Comparison of ENCODE assay signal across 8 mouse cellular contexts in the genomic region with DNA sequence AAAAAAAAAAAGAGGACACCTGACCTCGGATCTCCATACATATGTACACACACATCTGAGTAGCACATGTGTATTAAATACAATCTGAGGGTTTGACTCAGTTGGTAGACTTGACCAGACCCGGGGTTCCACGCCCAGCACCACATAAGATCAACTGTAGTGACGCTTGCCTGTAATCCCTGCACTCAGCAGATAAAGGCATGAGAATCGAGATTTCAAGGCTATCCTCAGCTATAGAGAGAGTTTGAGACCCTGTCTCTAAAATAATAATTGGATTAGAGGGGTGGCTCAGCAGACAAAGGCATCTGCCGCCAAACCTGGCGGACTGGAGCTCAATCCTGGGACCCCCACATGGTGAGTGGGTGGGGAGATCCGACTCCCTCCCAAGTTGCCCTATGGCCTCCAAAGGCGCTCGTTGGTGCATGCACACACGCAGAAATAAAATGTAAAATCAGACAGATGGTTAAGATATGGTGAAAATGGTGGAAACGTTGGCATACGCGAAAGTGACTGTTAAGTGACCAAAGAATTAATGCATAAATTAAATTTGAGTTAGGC. TPM values are rescaled to one million over a fixed set of nuclear protein-coding genes. Genes with fewer than 3 reads are reported as not detected.
A peak's percentile ranks its signal among the peaks of the same experiment; 100 is the strongest.
DNase-seq lines count a peak whose midpoint lies in the region; ATAC-seq lines count a peak whose summit lies in the region.

No protein-coding gene starts in this region.

- 24% methylated on average over 14 of the region's 14 CpGs for WGBS in neural tube, embryonic 11.5 days
- 26% methylated on average over 14 of the region's 14 CpGs for WGBS in limb, embryonic 11.5 days
- 23% methylated on average over 14 of the region's 14 CpGs for WGBS in neural tube, embryonic 15.5 days

- no peak for DNase-seq in cerebellum, postnatal 4 days (ENCODE audit: low spot score in 2 of 2)
- no peak for DNase-seq in neural tube, embryonic 11.5 days (ENCODE audit: low spot score)
- no peak for DNase-seq in neural tube, embryonic 10.5 days (ENCODE audit: extremely low spot score, low spot score)
- DNase-seq in limb, embryonic 11.5 days (ENCODE audit: low spot score): no peak
- no peak for DNase-seq in layer of hippocampus, adult 11-12 months (ENCODE audit: low spot score)
- no peak for DNase-seq in gastrocnemius, adult 18-20 months (ENCODE audit: low spot score)

- H3K9me3 ChIP-seq in neural tube, embryonic 11.5 days (ENCODE audit: control insufficient read depth, low read length): no peaks in the 10 kb centered on the region
- no peaks in the 10 kb centered on the region for H3K9me3 ChIP-seq in limb, embryonic 11.5 days (ENCODE audit: control insufficient read depth, low read length)
- H3K9me3 ChIP-seq in neural tube, embryonic 15.5 days (replicated peaks): no peaks in the 10 kb centered on the region

- H3K4me2 ChIP-seq in neural tube, embryonic 11.5 days (ENCODE audit: low read depth): peak overlapping the region; percentile 83
- H3K4me2 ChIP-seq in limb, embryonic 11.5 days (ENCODE audit: low read depth, severe bottlenecking): peak overlapping the region; percentile 79
- peak overlapping the region; percentile 90 for H3K4me2 ChIP-seq in neural tube, embryonic 15.5 days

- H3K27ac ChIP-seq in neural tube, embryonic 11.5 days (ENCODE audit: low read depth, low read length): no peak overlapping the region
- no peak overlapping the region for H3K27ac ChIP-seq in limb, embryonic 11.5 days (replicated peaks; ENCODE audit: low read depth, low read length)
- peak overlapping the region; percentile 79 for H3K27ac ChIP-seq in neural tube, embryonic 15.5 days (replicated peaks)

- H3K4me3 ChIP-seq in neural tube, embryonic 11.5 days (ENCODE audit: low read depth, low read length): peak overlapping the region; percentile 87
- peak overlapping the region; percentile 95 for H3K4me3 ChIP-seq in limb, embryonic 11.5 days (ENCODE audit: low read depth, low read length)
- peak overlapping the region; percentile 100 for H3K4me3 ChIP-seq in neural tube, embryonic 15.5 days (replicated peaks)

- no peaks in the 10 kb centered on the region for H3K36me3 ChIP-seq in neural tube, embryonic 11.5 days (ENCODE audit: control insufficient read depth, insufficient read depth, low read length)
- no peaks in the 10 kb centered on the region for H3K36me3 ChIP-seq in limb, embryonic 11.5 days (ENCODE audit: control insufficient read depth, insufficient read depth, low read length)
- H3K36me3 ChIP-seq in neural tube, embryonic 15.5 days: no peaks in the 10 kb centered on the region

- ATAC-seq in cerebellum, adult (ENCODE audit: insufficient number of reproducible peaks, low FRiP score, low TSS enrichment): 0 out of 2 replicates have a peak, but pooled peaks have one; percentile 3
- peak; percentile 55 for ATAC-seq in neural tube, embryonic 11.5 days (ENCODE audit: insufficient read depth, low FRiP score, low TSS enrichment)
- no peak for ATAC-seq in limb, embryonic 11.5 days (ENCODE audit: insufficient number of reproducible peaks, low FRiP score, low TSS enrichment, low read depth)
- peak; percentile 31 for ATAC-seq in neural tube, embryonic 15.5 days (ENCODE audit: low FRiP score)

- H3K9ac ChIP-seq in neural tube, embryonic 11.5 days (ENCODE audit: low read length): peak overlapping the region; percentile 35; the same call in 1 of the 2 replicates
- H3K9ac ChIP-seq in limb, embryonic 11.5 days (ENCODE audit: low read length): no peak overlapping the region
- peak overlapping the region; percentile 49 for H3K9ac ChIP-seq in neural tube, embryonic 15.5 days (replicated peaks)

- no peaks in the 10 kb centered on the region for H3K27me3 ChIP-seq in neural tube, embryonic 11.5 days (ENCODE audit: control insufficient read depth, insufficient read depth, low read length)
- H3K27me3 ChIP-seq in limb, embryonic 11.5 days (ENCODE audit: control insufficient read depth, insufficient read depth, low read length): no peaks in the 10 kb centered on the region
- H3K27me3 ChIP-seq in neural tube, embryonic 15.5 days (replicated peaks): 0 out of 2 replicates have a peak, but pooled peaks cover 7% of the 10 kb centered on the region

- peaks cover 9% of the 10 kb centered on the region for H3K4me1 ChIP-seq in neural tube, embryonic 11.5 days (ENCODE audit: control insufficient read depth, insufficient read depth, low read length)
- peaks cover 7% of the 10 kb centered on the region; the same call in 1 of the 2 replicates for H3K4me1 ChIP-seq in limb, embryonic 11.5 days (ENCODE audit: control insufficient read depth, insufficient read depth, low read length)
- H3K4me1 ChIP-seq in neural tube, embryonic 15.5 days: peaks cover 37% of the 10 kb centered on the region

RNA-seq across cellular contexts. Expression of gene Vac14, which starts 0.5 kb away (rescaled TPM):
- polyA plus RNA-seq in neural tube, embryonic 11.5 days (2014; fragmentation: Nextera tagmentation; extraction: Ambion mirVana): 30.8 and 35.5 TPM in 2 replicates
- 30.5 TPM in 2 replicates for polyA plus RNA-seq in limb, embryonic 11.5 days (2014; fragmentation: Nextera tagmentation; extraction: Ambion mirVana)
- polyA plus RNA-seq in neural tube, embryonic 15.5 days (2015; fragmentation: Nextera tagmentation; extraction: Ambion mirVana): 26.8 and 28.8 TPM in 2 replicates
- 10 to 100 TPM; 19.7 to 20.7 TPM for total RNA-seq in gastrocnemius, adult 18-20 months (2021)
